29 mouse cellular contexts compared by ENCODE assay signal in the genomic region with DNA sequence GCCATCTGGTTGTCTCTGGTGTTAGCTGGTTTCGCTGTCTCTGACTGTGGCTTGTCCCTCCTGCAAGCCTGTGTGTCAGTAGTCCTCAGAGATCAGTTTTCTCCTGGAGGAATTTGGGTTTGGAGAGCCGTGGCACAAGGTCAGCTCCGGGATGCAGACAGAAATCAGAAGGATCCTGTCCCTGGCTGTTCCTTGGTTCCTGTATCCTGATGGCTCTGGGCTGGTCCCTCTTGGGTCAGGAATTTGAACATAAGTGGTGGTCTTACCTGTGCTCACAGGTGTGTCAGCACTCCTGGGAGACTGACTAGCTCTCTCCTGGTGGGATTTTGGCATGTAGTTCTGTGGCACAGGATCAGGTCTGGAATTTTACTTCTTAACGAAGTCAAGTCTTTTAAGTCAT. TPM values are rescaled to one million over a fixed set of nuclear protein-coding genes. Genes with fewer than 3 reads are reported as not detected.
"Had no signal": no experiment of that assay in that cellular context is flagged by ENCODE, and none has a peak within 500 bp of the region (broad histone marks: within the 10 kb centered on the region; RNA-seq: fewer than 3 reads in every experiment).

No protein-coding gene starts in this region.

- H3K27ac ChIP-seq: limb, embryonic 10.5 days; limb, embryonic 12.5 days; limb, embryonic 13.5 days; limb, embryonic 15.5 days; liver, embryonic 12.5 days; liver, embryonic 13.5 days; liver, embryonic 14.5 days; liver, embryonic 15.5 days; lung, embryonic 15.5 days; macrophage; midbrain, embryonic 10.5 days; midbrain, embryonic 12.5 days; midbrain, embryonic 13.5 days; midbrain, embryonic 15.5 days; neural tube, embryonic 12.5 days had no signal

- H3K9ac ChIP-seq: limb, embryonic 12.5 days; limb, embryonic 13.5 days; limb, embryonic 15.5 days; liver, embryonic 12.5 days; liver, embryonic 13.5 days; liver, embryonic 14.5 days; liver, embryonic 15.5 days; liver, postnatal 0 days; lung, embryonic 14.5 days; lung, embryonic 15.5 days; midbrain, embryonic 12.5 days; midbrain, embryonic 13.5 days; midbrain, embryonic 15.5 days; neural tube, embryonic 12.5 days had no signal

- H3K4me1 ChIP-seq: limb, embryonic 10.5 days; limb, embryonic 12.5 days; limb, embryonic 13.5 days; limb, embryonic 15.5 days; liver, embryonic 12.5 days; liver, embryonic 13.5 days; liver, embryonic 15.5 days; lung, embryonic 15.5 days; midbrain, embryonic 10.5 days; midbrain, embryonic 12.5 days; midbrain, embryonic 13.5 days; midbrain, embryonic 15.5 days; neural tube, embryonic 12.5 days had no signal

- DNase-seq: left cerebral cortex, postnatal 4 days; liver; liver, embryonic 13.5 days; liver, postnatal 0 days; lung, adult 18-20 months; lung, adult 2 months; lung, embryonic 14.5 days; lung, postnatal 10 days; lung, postnatal 14 days; lung, postnatal 36 days; lung, postnatal 4 days; midbrain, embryonic 14.5 days had no signal

- H3K9me3 ChIP-seq: limb, embryonic 10.5 days; limb, embryonic 12.5 days; limb, embryonic 13.5 days; limb, embryonic 15.5 days; liver, embryonic 12.5 days; liver, embryonic 13.5 days; liver, embryonic 15.5 days; lung, embryonic 15.5 days; megakaryocyte, embryonic 14.5 days; midbrain, embryonic 10.5 days; midbrain, embryonic 12.5 days; midbrain, embryonic 13.5 days; midbrain, embryonic 15.5 days; neural tube, embryonic 12.5 days had no signal

- H3K4me3 ChIP-seq: limb, embryonic 10.5 days; limb, embryonic 12.5 days; limb, embryonic 13.5 days; limb, embryonic 15.5 days; liver, embryonic 12.5 days; liver, embryonic 13.5 days; liver, embryonic 15.5 days; lung, embryonic 15.5 days; megakaryocyte, embryonic 14.5 days; midbrain, embryonic 10.5 days; midbrain, embryonic 12.5 days; midbrain, embryonic 13.5 days; midbrain, embryonic 15.5 days; myocyte; neural tube, embryonic 12.5 days had no signal

- H3K36me3 ChIP-seq: limb, embryonic 12.5 days; limb, embryonic 13.5 days; limb, embryonic 15.5 days; liver, embryonic 12.5 days; liver, embryonic 13.5 days; liver, embryonic 15.5 days; lung, embryonic 15.5 days; midbrain, embryonic 10.5 days; midbrain, embryonic 12.5 days; midbrain, embryonic 13.5 days; midbrain, embryonic 15.5 days; neural tube, embryonic 12.5 days had no signal

- H3K27me3 ChIP-seq: limb, embryonic 12.5 days; limb, embryonic 13.5 days; limb, embryonic 15.5 days; liver, embryonic 12.5 days; liver, embryonic 13.5 days; liver, embryonic 15.5 days; lung, embryonic 15.5 days; megakaryocyte, embryonic 14.5 days; midbrain, embryonic 12.5 days; midbrain, embryonic 13.5 days; midbrain, embryonic 15.5 days; neural tube, embryonic 12.5 days had no signal

RNA-seq across cellular contexts. Expression of a gene that starts 29.6 kb away (rescaled TPM):
- polyA plus RNA-seq: liver, adult 2 months had no signal
